Mouse (Mus musculus) hindbrain, embryonic 16.5 days (tissue): ENCODE data around the gene Olfr672. TPM values are rescaled to one million over a fixed set of nuclear protein-coding genes. Genes with fewer than 3 reads are reported as not detected.

ENCODE experiments used
- polyA plus RNA-seq: library from polyadenylated mRNA; unstranded; fragments of >200 nt; fragmentation: Nextera tagmentation; extraction: Ambion mirVana; gene quantifications from 2 replicates; pipeline ENCODE4 v1.2.1, GENCODE M21; 2015

Gene Olfr672
- polyA plus RNA-seq, 1 experiment from 2014 or later: not detected

Other genes with a start within 250 kb of the Olfr672 start
- not detected in 2 replicates for gene Usp17le, start 224.6 kb downstream of the Olfr672 start, polyA plus RNA-seq
- gene Usp17lb, start 159.4 kb downstream of the Olfr672 start, polyA plus RNA-seq: not detected in 2 replicates
- gene Usp17la, start 145.0 kb downstream of the Olfr672 start, polyA plus RNA-seq: not detected in 2 replicates
- not detected in 2 replicates for gene Olfr665, start 124.0 kb downstream of the Olfr672 start, polyA plus RNA-seq
- gene Olfr666, start 106.1 kb downstream of the Olfr672 start, polyA plus RNA-seq: not detected in 2 replicates
- not detected in 2 replicates for gene Olfr667, start 80.5 kb downstream of the Olfr672 start, polyA plus RNA-seq
- gene Olfr668, start 74.0 kb downstream of the Olfr672 start, polyA plus RNA-seq: not detected in 2 replicates
- gene Olfr669, start 67.8 kb downstream of the Olfr672 start, polyA plus RNA-seq: not detected in 2 replicates
- not detected in 2 replicates for gene Olfr670, start 39.4 kb downstream of the Olfr672 start, polyA plus RNA-seq
- not detected in 2 replicates for gene Olfr671, start 22.9 kb downstream of the Olfr672 start, polyA plus RNA-seq
- gene Olfr675, start 26.4 kb upstream of the Olfr672 start, polyA plus RNA-seq: not detected in 2 replicates
- not detected in 2 replicates for gene Olfr676, start 30.7 kb upstream of the Olfr672 start, polyA plus RNA-seq
- gene Olfr677, start 49.3 kb upstream of the Olfr672 start, polyA plus RNA-seq: not detected in 2 replicates
- not detected in 2 replicates for gene Olfr678, start 62.4 kb upstream of the Olfr672 start, polyA plus RNA-seq
- gene Olfr679, start 79.2 kb upstream of the Olfr672 start, polyA plus RNA-seq: not detected in 2 replicates
- gene Olfr680-ps1, start 90.8 kb upstream of the Olfr672 start, polyA plus RNA-seq: not detected in 2 replicates
- gene Olfr681, start 114.8 kb upstream of the Olfr672 start, polyA plus RNA-seq: not detected in 2 replicates
- gene Olfr683, start 145.0 kb upstream of the Olfr672 start, polyA plus RNA-seq: not detected in 2 replicates
- not detected in 2 replicates for gene Olfr684, start 161.6 kb upstream of the Olfr672 start, polyA plus RNA-seq
- gene Olfr685, start 184.0 kb upstream of the Olfr672 start, polyA plus RNA-seq: not detected in 2 replicates
- not detected in 2 replicates for gene Olfr686, start 205.5 kb upstream of the Olfr672 start, polyA plus RNA-seq